Mouse (Mus musculus) intestine, embryonic 14.5 days (tissue): ENCODE results near the gene Pfdn5. TPM values are rescaled to one million over a fixed set of nuclear protein-coding genes. Genes with fewer than 3 reads are reported as not detected.

Experiments used
- ATAC-seq: fragments of 200-750 bp; cut with Nextera tagmentation; replicated peaks from 2 replicates; pipeline ENCODE4 v1.8.0; 2017; ENCODE audit warnings: low read depth, moderate number of reproducible peaks, moderate TSS enrichment, moderate library complexity; ENCODE audit not compliant: low FRiP score, low TSS enrichment
- DNase-seq: peaks from one replicate; pipeline ENCODE4 v3.0.0-alpha.2; 2018; ENCODE audit warnings: low spot score
- H3K27ac ChIP-seq: fragments of 300-500 bp; sonication (generic); 2 replicates; pipeline ENCODE4 v1.5.1; 2014; ENCODE audit warnings: low read depth, mild to moderate bottlenecking, control low read depth
- H3K27me3 ChIP-seq: fragments of 300-500 bp; sonication (generic); replicated peaks from 2 replicates; pipeline ENCODE4 v1.6.1; 2014; ENCODE audit warnings: low read length, control low read depth; ENCODE audit not compliant: control insufficient read depth, insufficient read depth
- H3K36me3 ChIP-seq: fragments of 300-500 bp; sonication (generic); 2 replicates; pipeline ENCODE4 v1.6.1; 2014; ENCODE audit warnings: low read length, control low read depth; ENCODE audit not compliant: control insufficient read depth, insufficient read depth
- H3K4me1 ChIP-seq: fragments of 300-500 bp; sonication (generic); replicated peaks from 2 replicates; pipeline ENCODE4 v1.6.1; 2014; ENCODE audit warnings: low read length, control low read depth, mixed read lengths; ENCODE audit not compliant: control insufficient read depth, insufficient read depth
- H3K4me2 ChIP-seq: fragments of 300-500 bp; sonication (generic); 2 replicates; pipeline ENCODE4 v1.6.1; 2014; ENCODE audit warnings: low read length
- H3K4me3 ChIP-seq: fragments of 300-500 bp; sonication (generic); 2 replicates; pipeline ENCODE4 v1.5.1; 2014; ENCODE audit warnings: low read depth, low read length, control low read depth, mixed read lengths
- H3K9ac ChIP-seq: fragments of 300-500 bp; sonication (generic); 2 replicates; pipeline ENCODE4 v1.6.1; 2014; ENCODE audit warnings: mild to moderate bottlenecking, low read length
- H3K9me3 ChIP-seq: fragments of 300-500 bp; sonication (generic); 2 replicates; pipeline ENCODE4 v1.6.1; 2016; ENCODE audit warnings: low read length, control low read depth; ENCODE audit not compliant: control insufficient read depth
- WGBS: fragments of 180-500 bp; shearing (Covaris S2); extraction: QIAGEN DNeasy Blood & Tissue Kit; methylation state at CpG from one replicate; pipeline ENCODE4 v1.1.7; 2014; 5-methylcytosine and 5-hydroxymethylcytosine counted together
- polyA plus RNA-seq: library from polyadenylated mRNA; unstranded; fragments of >200 nt; fragmentation: Nextera tagmentation; extraction: Ambion mirVana; gene quantifications from 2 replicates; pipeline ENCODE4 v1.2.1, GENCODE M21; 2014

The Pfdn5 gene
- polyA plus RNA-seq, 1 experiment from 2014 or later: 450 TPM

GRCm38 (mm10) chr15:102295633-102296367, 30.1 kb upstream of the Pfdn5 start, which contains the start of gene Espl1:
Gene Espl1, plus strand, starts transcription at chr15:102296266.
- Histone ChIP-seq H3K4me2 (peak within 1 kb of the TSS; percentile 81), H3K27me3 (no peaks in the 10 kb centered on the region), H3K4me3 (peak within 1 kb of the TSS; percentile 79), H3K27ac (no peak within 1 kb of the TSS), H3K9me3 (no peaks in the 10 kb centered on the region), H3K4me1 (peaks cover 8% of the 10 kb centered on the region; the same call in 1 of the 2 replicates), H3K36me3 (peaks cover 27% of the 10 kb centered on the region), H3K9ac (peak within 1 kb of the TSS; percentile 44)
- WGBS: 8% methylated on average over 25 of the region's 25 CpGs
- DNase-seq: peak; percentile 96
- peak; percentile 97 for ATAC-seq

- H3K4me1 ChIP-seq: peaks cover 8% of the 10 kb centered on the region; the same call in 1 of the 2 replicates
- peak overlapping the region; percentile 79 for H3K4me3 ChIP-seq
- peak; percentile 34 for ATAC-seq
- DNase-seq: no peak
- H3K36me3 ChIP-seq: peaks cover 34% of the 10 kb centered on the region
- H3K9me3 ChIP-seq: no peaks in the 10 kb centered on the region
- H3K4me2 ChIP-seq: peak overlapping the region; percentile 81
- 4% methylated on average over 24 of the region's 24 CpGs for WGBS
- no peak overlapping the region for H3K27ac ChIP-seq
- no peaks in the 10 kb centered on the region for H3K27me3 ChIP-seq
- H3K9ac ChIP-seq: peak overlapping the region; percentile 44
Measured at GRCm38 (mm10) chr15:102296368-102297006, 29.4 kb upstream of the Pfdn5 start.

GRCm38 (mm10) chr15:102302542-102302941, 23.4 kb upstream of the Pfdn5 start:
- H3K4me2 ChIP-seq: no peak overlapping the region
- no peaks in the 10 kb centered on the region for H3K27me3 ChIP-seq
- no peak overlapping the region for H3K4me3 ChIP-seq
- H3K36me3 ChIP-seq: peaks cover 76% of the 10 kb centered on the region
- no peak overlapping the region for H3K27ac ChIP-seq
- H3K9me3 ChIP-seq: no peaks in the 10 kb centered on the region
- H3K4me1 ChIP-seq: no peaks in the 10 kb centered on the region
- 77% methylated on average over 6 of the region's 6 CpGs for WGBS
- H3K9ac ChIP-seq: no peak overlapping the region
- ATAC-seq (no peak), DNase-seq (no peak)

- Histone ChIP-seq H3K4me1 (no peaks in the 10 kb centered on the region), H3K4me3 (no peak overlapping the region), H3K4me2 (no peak overlapping the region), H3K36me3 (peaks cover 82% of the 10 kb centered on the region), H3K27me3 (no peaks in the 10 kb centered on the region), H3K27ac (no peak overlapping the region), H3K9ac (no peak overlapping the region), H3K9me3 (no peaks in the 10 kb centered on the region)
- ATAC-seq (no peak), DNase-seq (no peak)
- 85% methylated on average over 9 of the region's 9 CpGs for WGBS
Measured at GRCm38 (mm10) chr15:102308717-102309116, 17.2 kb upstream of the Pfdn5 start.

GRCm38 (mm10) chr15:102310074-102310845, 15.7 kb upstream of the Pfdn5 start:
- DNase-seq: peak; percentile 62
- Histone ChIP-seq H3K36me3 (peaks cover 81% of the 10 kb centered on the region), H3K27ac (no peak overlapping the region)

GRCm38 (mm10) chr15:102311489-102311888, 14.4 kb upstream of the Pfdn5 start:
- no peaks in the 10 kb centered on the region for H3K27me3 ChIP-seq
- no peak for ATAC-seq
- no peaks in the 10 kb centered on the region for H3K9me3 ChIP-seq
- H3K4me3 ChIP-seq: no peak overlapping the region
- H3K9ac ChIP-seq: no peak overlapping the region
- peaks cover 81% of the 10 kb centered on the region for H3K36me3 ChIP-seq
- no peak overlapping the region for H3K4me2 ChIP-seq
- H3K4me1 ChIP-seq: no peaks in the 10 kb centered on the region
- H3K27ac ChIP-seq: no peak overlapping the region
- no peak for DNase-seq

More at GRCm38 (mm10) chr15:102310074-102310845, 15.7 kb upstream of the Pfdn5 start:
- Histone ChIP-seq H3K4me3 (no peak overlapping the region), H3K9ac (no peak overlapping the region), H3K4me1 (no peaks in the 10 kb centered on the region), H3K4me2 (no peak overlapping the region), H3K9me3 (no peaks in the 10 kb centered on the region), H3K27me3 (no peaks in the 10 kb centered on the region)
- ATAC-seq: no peak
- 46% methylated on average over 10 of the region's 10 CpGs for WGBS

- ATAC-seq (no peak; the same call in 1 of the 2 replicates), DNase-seq (no peak)
- no peak overlapping the region for H3K9ac ChIP-seq
- H3K4me1 ChIP-seq: no peaks in the 10 kb centered on the region
- 92% methylated on average over 8 of the region's 8 CpGs for WGBS
- H3K36me3 ChIP-seq: peaks cover 82% of the 10 kb centered on the region
- no peak overlapping the region for H3K27ac ChIP-seq
- no peaks in the 10 kb centered on the region for H3K27me3 ChIP-seq
- H3K4me3 ChIP-seq: no peak overlapping the region
- no peaks in the 10 kb centered on the region for H3K9me3 ChIP-seq
- no peak overlapping the region for H3K4me2 ChIP-seq
Measured at GRCm38 (mm10) chr15:102315292-102315691, 10.6 kb upstream of the Pfdn5 start.

GRCm38 (mm10) chr15:102316263-102316662, 9.7 kb upstream of the Pfdn5 start:
- Histone ChIP-seq H3K36me3 (peaks cover 87% of the 10 kb centered on the region), H3K27me3 (no peaks in the 10 kb centered on the region), H3K4me2 (no peak overlapping the region), H3K9me3 (no peaks in the 10 kb centered on the region), H3K27ac (no peak overlapping the region), H3K4me1 (no peaks in the 10 kb centered on the region), H3K9ac (no peak overlapping the region), H3K4me3 (no peak overlapping the region)
- ATAC-seq (no peak), DNase-seq (peak; percentile 67)
- WGBS: 86% methylated on average over 6 of the region's 6 CpGs
